Mouse (Mus musculus): Measurements from ENCODE around the gene Stambpl1. TPM values are rescaled to one million over a fixed set of nuclear protein-coding genes. Genes with fewer than 3 reads are reported as not detected.

Stambpl1 gene
- polyA plus RNA-seq, 1 experiment from 2014 or later = 2.2 TPM

DNA sequence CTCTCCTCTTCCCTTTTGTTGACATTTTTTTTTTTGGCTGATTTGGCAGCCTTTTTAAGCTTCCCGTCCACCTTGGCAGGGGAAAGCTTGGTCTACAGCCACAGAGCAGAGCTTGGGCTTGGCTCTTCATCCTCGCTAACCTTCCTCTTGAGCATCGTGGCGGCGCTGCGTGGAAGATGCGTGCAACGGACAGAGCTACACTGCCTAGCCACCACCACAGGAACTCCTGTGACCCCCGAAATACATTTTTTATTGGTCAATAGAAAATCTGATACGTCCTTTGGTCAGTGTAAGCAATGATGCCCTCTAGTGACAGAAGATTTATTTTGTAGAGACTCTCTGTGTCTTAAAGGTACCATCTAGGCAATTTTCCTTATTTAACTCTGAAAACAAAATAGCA lies 92.4 kb downstream of the Stambpl1 start:
- Histone ChIP-seq H3K27me3 (ENCODE audit: low read depth, poor library complexity, severe bottlenecking) (no peaks in the 10 kb centered on the region; the same call in 1 of the 2 replicates), H3K36me3 (no peaks in the 10 kb centered on the region), H3K4me1 (no peaks in the 10 kb centered on the region), H3K27ac (replicated peaks) (no peak overlapping the region), H3K4me3 (no peak overlapping the region), H3K9me3 (replicated peaks) (no peaks in the 10 kb centered on the region)
- no peak for DNase-seq (ENCODE audit: low spot score)
- 68% methylated on average over 10 of the region's 10 CpGs for WGBS

DNA sequence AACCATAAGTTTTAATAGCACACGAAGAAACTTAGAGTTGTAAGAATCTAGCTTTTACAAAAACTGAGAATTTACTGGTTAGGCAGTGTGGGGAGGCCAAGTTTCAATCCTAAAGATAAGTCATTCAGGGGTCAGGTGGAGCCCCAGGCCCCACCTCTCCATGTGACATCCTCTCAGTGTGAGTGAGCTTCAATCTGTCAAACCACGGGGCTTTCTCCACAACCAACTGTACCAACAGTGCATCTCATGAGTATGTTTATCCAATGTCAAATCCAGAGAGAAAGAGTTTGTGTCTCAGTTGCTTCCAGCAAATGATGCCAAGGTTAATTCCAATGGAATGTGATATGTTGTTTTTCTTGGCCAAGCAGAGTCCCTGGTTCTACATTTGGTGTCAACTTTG lies 92.8 kb downstream of the Stambpl1 start:
- H3K27me3 ChIP-seq (ENCODE audit: low read depth, poor library complexity, severe bottlenecking) = no peaks in the 10 kb centered on the region; the same call in 1 of the 2 replicates
- no peak for DNase-seq (ENCODE audit: low spot score)
- H3K36me3 ChIP-seq = no peaks in the 10 kb centered on the region
- H3K4me3 ChIP-seq = no peak overlapping the region
- WGBS = 65% methylated on average over 2 of the region's 2 CpGs
- H3K9me3 ChIP-seq (replicated peaks) = no peaks in the 10 kb centered on the region
- no peaks in the 10 kb centered on the region; the same call in 1 of the 2 replicates for H3K4me1 ChIP-seq
- H3K27ac ChIP-seq (replicated peaks) = no peak overlapping the region

DNA sequence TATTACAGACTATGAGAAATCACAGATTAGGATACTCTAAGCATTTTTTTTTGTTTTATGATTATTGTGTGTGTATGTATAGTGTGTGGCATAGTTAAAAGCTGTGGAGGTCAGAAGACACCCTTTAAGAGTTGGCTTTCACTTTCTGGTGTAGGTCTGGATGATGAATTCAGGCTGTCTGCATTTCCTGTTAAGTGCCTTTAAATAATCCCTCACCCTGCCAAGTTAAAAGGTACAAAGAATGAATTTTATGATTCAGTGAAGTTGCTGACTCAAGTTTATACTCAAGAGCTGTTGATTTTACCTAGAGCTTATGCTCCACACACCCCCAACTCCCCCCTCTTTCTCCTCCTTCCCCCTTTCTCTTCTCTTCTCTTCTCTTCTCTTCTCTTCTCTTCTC lies 95.2 kb downstream of the Stambpl1 start:
- H3K4me3 ChIP-seq = no peak overlapping the region
- no peak overlapping the region for H3K27ac ChIP-seq (replicated peaks)
- H3K4me1 ChIP-seq = peaks cover 15% of the 10 kb centered on the region
- no peaks in the 10 kb centered on the region for H3K9me3 ChIP-seq (replicated peaks)
- no peak for DNase-seq (ENCODE audit: low spot score)
- H3K36me3 ChIP-seq = no peaks in the 10 kb centered on the region
- peaks cover 14% of the 10 kb centered on the region; the same call in 1 of the 2 replicates for H3K27me3 ChIP-seq (ENCODE audit: low read depth, poor library complexity, severe bottlenecking)

DNA sequence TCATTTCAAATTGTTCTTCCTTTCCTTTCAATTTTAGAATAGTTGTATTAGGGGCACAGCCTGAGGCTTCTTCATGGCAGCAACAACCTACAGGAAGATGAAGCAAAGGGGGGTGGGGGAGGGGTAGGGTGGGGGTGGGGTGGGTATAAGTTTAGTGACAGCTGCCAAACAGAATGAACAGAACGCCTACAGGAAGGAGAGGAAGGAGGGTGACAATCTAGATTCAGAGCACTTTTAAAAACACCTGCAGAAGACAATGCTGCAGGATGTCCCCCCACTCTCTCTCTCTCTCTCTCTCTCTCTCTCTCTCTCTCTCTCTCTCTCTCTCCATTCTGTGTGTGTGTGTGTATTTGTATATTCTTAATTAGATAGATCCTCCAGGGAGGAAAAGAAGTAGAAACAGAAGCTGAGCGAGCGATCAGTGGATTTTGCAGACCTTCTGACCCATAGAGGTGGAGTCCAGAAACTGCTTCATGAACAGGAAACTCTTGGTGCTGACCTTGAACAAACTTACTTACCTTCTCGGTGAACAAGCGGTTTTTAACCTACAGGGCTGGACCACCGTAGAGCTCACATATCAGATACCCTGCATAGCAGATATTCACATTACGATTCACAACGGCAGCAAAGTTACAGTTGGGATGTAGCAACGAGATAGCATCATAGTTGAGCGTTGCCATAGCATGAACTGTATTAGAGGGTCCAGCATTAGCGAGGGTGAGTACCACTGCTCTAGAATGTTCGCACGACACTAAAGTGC lies 95.8 kb downstream of the Stambpl1 start:
- H3K4me3 ChIP-seq = no peak overlapping the region
- WGBS = 87% methylated on average over 13 of the region's 13 CpGs
- DNase-seq (ENCODE audit: low spot score) = no peak
- peaks cover 21% of the 10 kb centered on the region; the same call in 1 of the 2 replicates for H3K27me3 ChIP-seq (ENCODE audit: low read depth, poor library complexity, severe bottlenecking)
- H3K36me3 ChIP-seq = no peaks in the 10 kb centered on the region
- no peak overlapping the region for H3K27ac ChIP-seq (replicated peaks)
- H3K4me1 ChIP-seq = peaks cover 15% of the 10 kb centered on the region
- H3K9me3 ChIP-seq (replicated peaks) = no peaks in the 10 kb centered on the region

DNA sequence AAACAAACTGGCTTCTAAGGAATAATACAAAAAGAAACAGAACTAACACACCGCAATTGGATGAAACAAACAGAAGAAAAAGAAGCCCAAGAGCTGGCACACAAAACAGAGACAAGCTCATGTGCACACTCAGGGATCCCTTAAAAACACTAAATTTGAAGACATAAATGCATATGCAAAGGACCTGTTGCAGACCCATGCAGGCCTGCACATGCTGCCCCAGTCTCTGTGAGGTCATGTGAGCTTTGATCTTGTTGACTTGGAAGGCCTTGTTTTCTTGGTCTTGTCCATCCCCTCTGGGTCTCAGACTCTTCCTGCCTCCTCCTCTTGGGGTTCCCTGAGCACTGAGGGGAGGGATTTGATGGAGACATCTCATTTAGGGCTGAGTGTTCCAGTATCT lies 96.7 kb downstream of the Stambpl1 start:
- Histone ChIP-seq H3K4me1 (peaks cover 15% of the 10 kb centered on the region), H3K9me3 (replicated peaks) (no peaks in the 10 kb centered on the region), H3K27me3 (ENCODE audit: low read depth, poor library complexity, severe bottlenecking) (peaks cover 21% of the 10 kb centered on the region), H3K4me3 (no peak overlapping the region), H3K27ac (replicated peaks) (no peak overlapping the region), H3K36me3 (no peaks in the 10 kb centered on the region)
- DNase-seq (ENCODE audit: low spot score) = no peak
- WGBS = 96% methylated on average over 1 of the region's 1 CpGs

Other genes starting within 250 kb of the Stambpl1 start
- gene Lipf, start 231.0 kb upstream of the Stambpl1 start, polyA plus RNA-seq (2016; fragmentation: Nextera tagmentation; extraction: Ambion mirVana) = not detected in 2 replicates
- not detected in 2 replicates for gene Lipk, start 183.9 kb upstream of the Stambpl1 start, polyA plus RNA-seq (2016; fragmentation: Nextera tagmentation; extraction: Ambion mirVana)
- gene Lipn, start 124.9 kb upstream of the Stambpl1 start, polyA plus RNA-seq (2016; fragmentation: Nextera tagmentation; extraction: Ambion mirVana) = not detected in 2 replicates
- gene Lipm, start 91.3 kb upstream of the Stambpl1 start, polyA plus RNA-seq (2016; fragmentation: Nextera tagmentation; extraction: Ambion mirVana) = not detected in 2 replicates
- 0.11 TPM in 1 of 2 replicates, not detected in the other for gene Ankrd22, start 26.2 kb upstream of the Stambpl1 start, polyA plus RNA-seq (2016; fragmentation: Nextera tagmentation; extraction: Ambion mirVana)
- gene Acta2, start 63.4 kb downstream of the Stambpl1 start, polyA plus RNA-seq (2016; fragmentation: Nextera tagmentation; extraction: Ambion mirVana) = 19.0 and 33.6 TPM in 2 replicates
- 0.38 and 0.41 TPM in 2 replicates for gene Fas, start 98.4 kb downstream of the Stambpl1 start, polyA plus RNA-seq (2016; fragmentation: Nextera tagmentation; extraction: Ambion mirVana)